Mouse (Mus musculus): ENCODE data around the gene March1.

Gene March1

GRCm38 (mm10) chr8:66022815-66023214 is 405.1 kb downstream of the March1 start:
- DNase-seq, result no peak

DNA sequence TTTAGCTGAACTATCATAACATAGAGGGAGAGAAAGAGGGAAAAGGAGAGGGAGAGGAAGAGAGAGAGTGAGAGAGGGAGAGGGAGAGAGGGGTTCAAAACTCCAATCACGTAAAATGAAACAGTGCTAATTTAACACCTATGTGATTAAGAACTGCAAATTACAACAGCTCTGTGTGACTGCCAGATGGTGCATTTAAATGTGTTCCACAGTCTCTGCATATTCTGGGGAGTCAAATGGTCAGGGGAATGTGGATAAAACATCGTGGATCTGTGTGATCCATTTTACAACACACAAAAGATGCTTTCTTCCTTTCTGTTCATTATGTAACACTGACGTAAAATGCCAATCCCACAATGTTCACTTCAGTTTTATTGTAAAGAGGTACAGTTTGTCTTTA is 416.0 kb downstream of the March1 start:
- DNase-seq, result no peak

DNA sequence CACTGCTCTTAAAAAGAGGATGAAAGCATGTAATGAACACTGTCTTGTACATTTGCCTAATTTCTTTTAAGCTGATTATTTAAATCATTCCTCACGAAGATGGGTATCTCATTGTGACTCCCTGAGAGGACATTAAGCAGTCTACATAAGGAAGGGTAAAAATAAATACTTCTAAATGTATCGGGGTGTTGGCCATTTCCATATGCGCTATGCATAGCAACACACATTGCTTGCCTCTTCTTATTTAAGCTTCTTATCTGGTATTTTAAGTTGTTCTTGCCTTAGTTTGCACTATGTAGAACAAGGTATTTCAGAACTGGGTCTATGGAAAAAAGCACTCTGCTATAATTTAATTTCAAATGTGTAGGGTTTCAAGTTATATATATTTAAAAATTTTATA is 416.7 kb downstream of the March1 start:
- DNase-seq, result no peak

DNA sequence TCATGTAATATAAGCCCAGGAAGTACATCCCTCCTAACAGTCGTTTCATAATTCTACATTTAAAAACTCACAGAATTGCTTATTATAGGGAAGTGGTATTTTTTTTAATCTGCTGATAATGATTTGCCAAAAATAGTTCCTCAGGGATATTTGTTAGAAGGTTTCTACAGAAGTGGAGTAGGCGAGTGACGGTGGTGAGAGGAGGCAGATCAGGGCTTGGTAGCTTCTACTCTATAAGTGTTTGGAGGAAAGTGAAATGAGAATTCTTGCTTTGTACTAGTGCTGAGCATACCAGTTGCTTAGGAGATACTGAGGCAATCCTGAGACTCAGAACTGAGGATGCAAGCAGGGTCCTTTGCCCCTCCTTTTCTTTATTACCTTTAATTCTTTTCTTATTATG is 476.5 kb downstream of the March1 start:
- no peak for DNase-seq

DNA sequence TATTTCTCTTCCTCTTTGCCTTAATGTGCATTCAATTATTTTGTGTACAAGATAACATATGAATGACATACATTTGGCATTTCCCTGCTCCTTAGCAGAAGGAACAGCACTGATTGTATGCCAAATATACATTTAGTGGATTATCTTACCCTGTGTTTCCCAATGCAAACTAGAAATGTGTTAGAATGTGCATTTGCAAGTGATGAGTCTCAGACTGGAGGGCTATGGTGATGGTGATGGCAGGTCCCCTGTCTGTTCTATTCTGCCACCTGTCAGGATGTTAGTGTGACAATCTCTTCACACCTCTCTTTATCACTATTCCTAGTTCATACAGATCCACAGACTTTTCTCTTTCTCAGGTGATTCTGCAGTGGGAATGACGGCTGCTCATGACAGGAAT is 480.4 kb downstream of the March1 start:
- DNase-seq, result no peak

- DNase-seq, result no peak
Observed at GRCm38 (mm10) chr8:66119294-66119693, 501.6 kb downstream of the March1 start.

DNA sequence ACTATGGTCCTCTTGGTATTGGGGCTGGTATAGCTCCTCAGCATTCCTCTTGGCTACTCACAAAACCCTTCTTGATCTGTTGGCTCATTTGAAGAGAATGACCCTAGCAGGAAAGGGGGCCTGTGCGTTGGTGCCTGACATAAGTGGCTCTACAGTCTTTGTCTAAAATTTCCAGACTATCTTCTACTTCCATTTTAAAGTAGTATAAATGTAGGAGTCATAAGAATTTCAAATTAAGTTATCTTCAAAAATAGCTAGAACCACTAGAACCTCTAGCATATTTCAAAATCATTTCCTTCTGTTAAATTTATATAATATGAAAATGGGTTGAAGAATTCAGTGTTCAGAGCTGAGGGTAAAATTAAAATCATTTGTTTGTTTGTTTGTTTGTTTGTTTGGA is 541.9 kb downstream of the March1 start:
- DNase-seq, result no peak

- DNase-seq, result no peak
Observed at GRCm38 (mm10) chr8:66166835-66167234, 549.1 kb downstream of the March1 start.

DNA sequence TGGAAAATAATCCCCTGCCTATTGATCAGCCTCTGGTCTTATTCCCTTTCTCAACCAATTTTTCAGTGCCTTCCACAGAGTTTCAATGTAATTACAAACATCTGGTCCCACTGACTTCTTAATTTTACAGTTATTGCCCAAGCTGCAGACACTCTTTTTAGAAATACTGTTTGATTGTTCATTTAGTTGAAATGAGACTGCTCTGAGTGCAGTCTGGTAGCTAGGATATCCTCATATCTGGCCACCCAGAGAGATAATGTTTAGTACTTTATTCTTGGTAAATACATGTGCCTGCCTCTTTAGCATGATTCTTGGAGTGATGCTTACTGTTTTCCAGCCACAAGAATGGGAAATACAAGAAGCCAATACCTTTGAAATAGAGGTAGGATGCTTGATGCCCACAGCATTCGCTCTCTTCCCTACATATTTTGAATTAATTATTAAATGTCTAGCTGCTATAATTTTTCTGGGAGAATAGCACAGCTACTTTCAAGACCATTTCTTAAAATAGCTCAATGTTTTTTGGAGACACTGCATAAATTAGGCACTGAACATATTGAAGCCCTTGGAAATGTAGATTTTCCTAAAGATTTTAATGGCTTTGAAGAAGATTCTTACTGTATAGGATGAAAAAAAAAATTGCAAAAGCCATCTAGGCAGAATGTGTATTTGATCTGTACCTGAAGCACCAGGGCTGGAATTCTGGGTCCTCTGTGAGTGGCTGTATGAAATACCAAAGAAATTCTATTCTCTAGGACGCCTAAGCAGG is 549.9 kb downstream of the March1 start:
- no peak for DNase-seq

- DNase-seq, result no peak
Observed at GRCm38 (mm10) chr8:66179336-66179735, 561.6 kb downstream of the March1 start.

GRCm38 (mm10) chr8:66181265-66181664 is 563.6 kb downstream of the March1 start:
- no peak for DNase-seq

- DNase-seq, result no peak
Observed at GRCm38 (mm10) chr8:66182257-66182656, 564.6 kb downstream of the March1 start.

- DNase-seq, result no peak
Observed at GRCm38 (mm10) chr8:66183454-66183853, 565.8 kb downstream of the March1 start.

GRCm38 (mm10) chr8:66185226-66185625 is 567.5 kb downstream of the March1 start:
- DNase-seq, result no peak

DNA sequence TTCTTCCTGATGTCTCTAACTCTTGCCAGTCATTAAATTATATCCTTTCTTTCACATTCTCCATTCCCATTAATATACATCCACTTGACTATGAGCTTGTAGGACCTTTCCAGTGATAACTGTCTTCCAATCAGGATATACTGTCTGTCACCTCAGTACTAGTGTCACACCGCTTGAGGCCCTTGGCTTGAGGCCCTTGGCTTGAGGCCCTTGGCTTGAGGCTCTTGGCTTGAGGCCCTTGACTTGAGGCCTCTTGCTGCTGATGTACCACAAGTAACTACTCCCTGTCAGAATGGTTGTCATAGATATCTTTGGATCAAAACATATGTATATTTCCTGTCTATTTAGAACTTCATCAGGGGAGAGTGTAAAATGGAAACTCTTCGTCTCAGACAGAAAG is 576.7 kb downstream of the March1 start:
- DNase-seq, result peak; percentile 94 to 95

- DNase-seq, result no peak
Observed at GRCm38 (mm10) chr8:66200169-66200568, 582.5 kb downstream of the March1 start.

DNA sequence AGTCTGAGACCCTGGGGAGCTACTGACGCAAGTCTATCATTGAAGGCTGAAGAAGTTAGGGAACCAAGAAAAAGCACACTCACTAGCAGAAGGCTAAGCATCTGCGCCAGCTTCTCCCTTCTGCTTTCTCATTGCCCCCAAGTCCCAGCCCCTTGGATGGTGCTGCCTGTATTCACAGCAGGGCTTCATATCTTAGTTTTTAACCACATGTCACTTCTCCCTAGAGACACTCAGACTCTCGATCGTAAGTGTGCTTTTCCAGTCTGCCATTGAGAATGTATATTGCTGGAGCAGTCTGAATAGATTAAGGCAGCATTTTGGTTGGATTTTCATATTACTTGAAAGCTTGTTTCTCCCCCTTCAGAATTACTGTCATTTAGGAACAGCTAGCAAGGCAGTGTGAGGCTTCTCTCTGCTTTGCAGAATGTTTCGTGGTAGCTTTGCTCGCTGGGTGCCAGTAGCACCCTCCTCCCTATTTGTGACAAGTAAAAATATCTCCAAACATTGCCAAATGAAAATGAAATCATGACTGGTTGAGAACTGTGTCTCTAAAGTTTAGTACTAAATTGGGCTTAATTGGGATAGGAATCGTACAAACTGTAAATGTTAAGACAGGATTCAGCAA is 586.2 kb downstream of the March1 start:
- no peak for DNase-seq

DNA sequence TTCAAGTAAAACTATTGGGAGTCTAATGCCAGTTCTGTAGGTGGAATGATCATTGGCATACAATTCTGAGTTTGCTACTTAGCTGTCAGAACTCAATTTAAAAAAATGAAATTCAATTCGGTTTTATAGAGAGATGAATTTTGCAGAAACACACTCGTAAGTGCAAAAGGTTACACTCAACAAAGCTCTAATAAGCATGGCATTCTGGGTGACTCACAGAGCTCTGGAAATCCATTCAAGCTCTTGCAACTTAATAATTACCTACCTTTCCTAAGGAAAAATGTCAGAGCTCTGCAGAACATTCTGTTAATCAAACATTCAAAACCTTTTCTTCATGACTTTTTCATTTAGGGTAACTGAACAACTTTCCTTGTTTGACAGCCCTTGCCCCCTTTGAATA is 591.9 kb downstream of the March1 start:
- DNase-seq, result no peak

DNA sequence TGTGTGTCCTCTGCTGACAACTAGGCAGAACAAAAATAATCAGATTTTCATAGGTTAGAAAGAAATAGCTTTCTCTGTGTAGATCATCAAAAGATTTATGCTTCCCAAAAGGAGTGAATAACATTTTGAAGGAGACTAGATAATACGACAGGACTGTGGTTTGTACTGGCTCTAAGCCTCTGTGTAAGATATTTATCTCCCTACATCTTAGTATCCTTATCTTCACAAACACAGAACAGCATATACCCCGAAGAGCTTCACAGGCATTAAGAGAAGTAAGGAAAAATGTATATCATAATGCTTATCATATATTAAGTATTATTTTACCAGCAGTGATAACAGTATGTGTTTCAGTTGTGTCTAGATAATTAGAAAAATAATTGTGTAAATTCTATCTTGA is 592.6 kb downstream of the March1 start:
- no peak for DNase-seq

DNA sequence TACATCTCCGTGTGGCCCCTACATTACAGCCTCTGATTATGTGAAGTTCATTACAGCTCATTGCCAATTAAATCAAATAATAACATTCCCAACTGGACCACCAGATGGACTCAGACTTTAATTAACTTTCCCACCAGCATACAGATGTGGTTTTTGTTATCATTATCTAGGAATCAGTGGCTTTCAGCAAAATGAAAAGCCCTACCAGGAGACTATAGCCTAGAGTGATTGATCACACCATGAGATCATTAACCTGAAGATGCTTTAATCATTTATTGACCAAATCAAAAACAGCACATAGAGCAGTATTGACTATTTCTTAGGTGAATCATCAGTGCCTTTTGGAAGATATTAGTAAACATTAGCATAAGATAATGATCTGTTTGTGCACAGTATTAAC is 602.3 kb downstream of the March1 start:
- DNase-seq, result no peak

- DNase-seq, result no peak
Observed at GRCm38 (mm10) chr8:66229931-66230330, 612.2 kb downstream of the March1 start.

- DNase-seq, result peak; percentile 51 to 61
Observed at GRCm38 (mm10) chr8:66269546-66269945, 651.8 kb downstream of the March1 start.

GRCm38 (mm10) chr8:66270116-66270515 is 652.4 kb downstream of the March1 start:
- peak; percentile 72 to 81 for DNase-seq

GRCm38 (mm10) chr8:66317824-66318223 is 700.1 kb downstream of the March1 start:
- no peak for DNase-seq
